ENCODE assay signal across 16 mouse cellular contexts in genomic region chr9:104172342-104172741, GRCm38 (mm10). TPM values are rescaled to one million over a fixed set of nuclear protein-coding genes. Genes with fewer than 3 reads are reported as not detected.
"Had no signal": no experiment of that assay in that cellular context is flagged by ENCODE, and none has a peak within 500 bp of the region (broad histone marks: within the 10 kb centered on the region; RNA-seq: fewer than 3 reads in every experiment).

No protein-coding gene starts in this region.

- H3K27ac ChIP-seq: limb, embryonic 15.5 days; liver, embryonic 15.5 days; midbrain, embryonic 10.5 days; midbrain, embryonic 15.5 days; neural tube, embryonic 12.5 days had no signal

- H3K4me1 ChIP-seq: limb, embryonic 15.5 days; liver, embryonic 15.5 days; midbrain, embryonic 10.5 days; midbrain, embryonic 15.5 days; neural tube, embryonic 12.5 days had no signal

- H3K9ac ChIP-seq: limb, embryonic 15.5 days; liver, embryonic 15.5 days; lung, embryonic 14.5 days; midbrain, embryonic 15.5 days; neural tube, embryonic 12.5 days had no signal

- ATAC-seq: intestine, embryonic 16.5 days; midbrain, embryonic 15.5 days had no signal

- H3K4me2 ChIP-seq: limb, embryonic 15.5 days; liver, embryonic 15.5 days; lung, embryonic 14.5 days; midbrain, embryonic 15.5 days; neural tube, embryonic 12.5 days had no signal

- H3K9me3 ChIP-seq: limb, embryonic 15.5 days; liver, embryonic 15.5 days; midbrain, embryonic 10.5 days; midbrain, embryonic 15.5 days; neural tube, embryonic 12.5 days had no signal

- H3K4me3 ChIP-seq: limb, embryonic 15.5 days; liver, embryonic 15.5 days; midbrain, embryonic 10.5 days; midbrain, embryonic 15.5 days; neural tube, embryonic 12.5 days had no signal

- H3K27me3 ChIP-seq: limb, embryonic 15.5 days; liver, embryonic 15.5 days; midbrain, embryonic 15.5 days; neural tube, embryonic 12.5 days had no signal

- DNase-seq: layer of hippocampus, adult 9-11 months; layer of hippocampus, postnatal 36 days; lung, embryonic 14.5 days; lung, postnatal 10 days; lung, postnatal 4 days; retina, postnatal 1 day; right cerebral cortex, postnatal 14 days; thymus, postnatal 4 days had no signal

RNA-seq across cellular contexts. Expression of gene Ackr4, which starts 45.6 kb away (rescaled TPM):
- total RNA-seq: layer of hippocampus, postnatal 36 days; left cerebral cortex, adult 8-10 months; monocyte, adult 5-6 weeks had no signal
